Mouse (Mus musculus) effector memory CD4-positive, alpha-beta T cell, adult 7 months (primary cell): ENCODE measurements around the gene Syne1. TPM values are rescaled to one million over a fixed set of nuclear protein-coding genes. Genes with fewer than 3 reads are reported as not detected.

ENCODE experiments used
- polyA plus RNA-seq: library from polyadenylated mRNA; unstranded; fragments of 100-300 nt; shearing (Covaris generic); gene quantifications from one replicate; pipeline ENCODE4 v1.2.1, GENCODE M21; 2017

Syne1 gene
- 19.7 TPM for polyA plus RNA-seq

GRCm38 (mm10) chr10:5551382-5551781 is at the start of gene Syne1:
Syne1 (minus strand) TSS chr10:5551482.

GRCm38 (mm10) chr10:5593464-5593863 is 42.2 kb upstream of the Syne1 start, which contains the start of gene Myct1:
Myct1 (plus strand) TSS chr10:5593775.

GRCm38 (mm10) chr10:5068676-5069265 is 482.5 kb downstream of the Syne1 start, which contains the start of gene Gm10097:
Gm10097 (plus strand) TSS chr10:5069192.

Other genes starting within 250 kb of the Syne1 start
- not detected for gene Myct1, start 42.3 kb upstream of the Syne1 start, polyA plus RNA-seq
- gene Vip, start 87.7 kb upstream of the Syne1 start, polyA plus RNA-seq = not detected